Mouse (Mus musculus): Measurements from ENCODE around the gene Cd55. TPM values are rescaled to one million over a fixed set of nuclear protein-coding genes. Genes with fewer than 3 reads are reported as not detected.
"Not testable (repeated sequence)": the region's sequence is repeated elsewhere in the genome, so short reads cannot be mapped to it uniquely, and the experiment has no call there.

Cd55 gene
- polyA plus RNA-seq, 1 experiment = 0.90 TPM

- TF ChIP-seq TAL1 (IDR thresholded peaks at IDR 0.05; ENCODE audit: low read length) = no peak
- no peak for TF ChIP-seq GATA1 (IDR thresholded peaks at IDR 0.05; ENCODE audit: low read length)
- H3K27me3 ChIP-seq (ENCODE audit: control insufficient read depth) = no peaks in the 10 kb centered on the region
- H3K4me1 ChIP-seq (ENCODE audit: control insufficient read depth) = no peaks in the 10 kb centered on the region
- H3K9me3 ChIP-seq (ENCODE audit: control insufficient read depth, low read length) = no peaks in the 10 kb centered on the region
- H3K4me3 ChIP-seq (replicated peaks) = no peak overlapping the region
- H3K36me3 ChIP-seq (ENCODE audit: control insufficient read depth) = peaks cover 9% of the 10 kb centered on the region
Observed at GRCm38 (mm10) chr1:130430920-130431319, 31.6 kb downstream of the Cd55 start.

GRCm38 (mm10) chr1:130428667-130429066 lies 33.9 kb downstream of the Cd55 start:
- not testable (repeated sequence) for H3K27me3 ChIP-seq (ENCODE audit: control insufficient read depth); H3K4me3 ChIP-seq (replicated peaks); H3K9me3 ChIP-seq (ENCODE audit: control insufficient read depth, low read length); H3K4me1 ChIP-seq (ENCODE audit: control insufficient read depth); H3K36me3 ChIP-seq (ENCODE audit: control insufficient read depth)

GRCm38 (mm10) chr1:130427175-130427853 lies 35.2 kb downstream of the Cd55 start:
- H3K4me3 ChIP-seq (replicated peaks); H3K36me3 ChIP-seq (ENCODE audit: control insufficient read depth); H3K4me1 ChIP-seq (ENCODE audit: control insufficient read depth); H3K27me3 ChIP-seq (ENCODE audit: control insufficient read depth); H3K9me3 ChIP-seq (ENCODE audit: control insufficient read depth, low read length): not testable (repeated sequence)

GRCm38 (mm10) chr1:130422664-130423111 lies 39.9 kb downstream of the Cd55 start, which contains the start of gene Cd55b:
TSS of gene Cd55b (minus strand) at chr1:130423009.
- H3K9me3 ChIP-seq (ENCODE audit: control insufficient read depth, low read length) = no peaks in the 10 kb centered on the region
- H3K36me3 ChIP-seq (ENCODE audit: control insufficient read depth) = no peaks in the 10 kb centered on the region
- no peaks in the 10 kb centered on the region for H3K27me3 ChIP-seq (ENCODE audit: control insufficient read depth)
- H3K4me1 ChIP-seq (ENCODE audit: control insufficient read depth) = no peaks in the 10 kb centered on the region
- TF ChIP-seq GATA1 (IDR thresholded peaks at IDR 0.05; ENCODE audit: low read length) (no peak), TAL1 (IDR thresholded peaks at IDR 0.05; ENCODE audit: low read length) (no peak)
- H3K4me3 ChIP-seq (replicated peaks) = no peak within 1 kb of the TSS

GRCm38 (mm10) chr1:130422033-130422432 lies 40.5 kb downstream of the Cd55 start:
- not testable (repeated sequence) for H3K4me1 ChIP-seq (ENCODE audit: control insufficient read depth); H3K36me3 ChIP-seq (ENCODE audit: control insufficient read depth); H3K4me3 ChIP-seq (replicated peaks); H3K27me3 ChIP-seq (ENCODE audit: control insufficient read depth); H3K9me3 ChIP-seq (ENCODE audit: control insufficient read depth, low read length)

GRCm38 (mm10) chr1:130397109-130397508 lies 65.4 kb downstream of the Cd55 start:
- not testable (repeated sequence) for H3K9me3 ChIP-seq (ENCODE audit: control insufficient read depth, low read length); H3K4me1 ChIP-seq (ENCODE audit: control insufficient read depth); H3K4me3 ChIP-seq (replicated peaks)

More at GRCm38 (mm10) chr1:130397109-130397508, 65.4 kb downstream of the Cd55 start:
- H3K27me3 ChIP-seq (ENCODE audit: control insufficient read depth); H3K36me3 ChIP-seq (ENCODE audit: control insufficient read depth): not testable (repeated sequence)

Other genes starting within 250 kb of the Cd55 start
- gene Cd55b, start 39.7 kb downstream of the Cd55 start, polyA plus RNA-seq (2012) = not detected in 2 replicates
- not detected in 2 replicates for gene Zp3r, start 166.9 kb upstream of the Cd55 start, polyA plus RNA-seq (2012)
- not detected in 2 replicates for gene C4bp, start 198.9 kb upstream of the Cd55 start, polyA plus RNA-seq (2012)